Mouse (Mus musculus): ENCODE data around the gene Ldlr.
"Not testable (repeated sequence)": the region's sequence is repeated elsewhere in the genome, so short reads cannot be mapped to it uniquely, and the experiment has no call there.

Ldlr gene

DNA sequence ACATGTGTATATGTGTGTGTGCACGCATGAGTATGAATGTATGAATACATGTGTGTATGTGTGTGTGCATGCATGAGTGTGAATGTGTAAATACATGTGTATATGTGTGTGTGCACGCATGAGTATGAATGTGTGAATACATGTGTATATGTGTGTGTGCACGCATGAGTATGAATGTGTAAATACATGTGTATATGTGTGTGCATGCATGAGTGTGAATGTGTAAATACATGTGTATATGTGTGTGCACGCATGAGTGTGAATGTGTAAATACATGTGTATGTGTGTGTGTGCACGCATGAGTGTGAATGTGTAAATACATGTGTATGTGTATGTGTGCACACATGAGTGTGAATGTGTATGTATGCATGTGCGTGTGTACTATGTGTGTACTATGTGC lies 70.2 kb downstream of the Ldlr start:
- DNase-seq, result not testable (repeated sequence)

DNA sequence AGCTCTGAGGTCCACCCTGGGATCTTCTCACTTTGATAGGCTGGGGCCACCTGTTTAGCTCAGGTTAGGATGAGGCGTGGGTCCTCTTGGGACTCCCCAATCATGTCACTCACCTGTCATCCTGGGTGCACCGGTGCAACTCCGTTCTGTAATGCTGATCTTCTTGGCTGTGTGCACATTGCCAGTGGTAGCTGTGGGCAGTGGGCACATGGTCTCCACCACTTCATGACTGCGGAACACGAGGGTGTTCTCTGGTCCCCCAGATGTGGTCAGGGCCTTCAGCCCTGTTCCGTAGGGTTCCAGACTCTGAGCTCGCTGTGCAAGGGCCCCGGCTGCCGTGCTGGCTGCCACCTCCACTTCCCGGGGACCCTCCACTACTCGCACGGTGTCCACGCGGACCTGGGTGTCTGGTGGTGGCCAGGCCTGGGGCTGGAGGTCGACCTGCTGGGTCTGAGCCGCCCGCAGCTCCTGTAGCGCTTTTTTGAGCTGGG lies 71.1 kb downstream of the Ldlr start:
- no peak for DNase-seq

DNA sequence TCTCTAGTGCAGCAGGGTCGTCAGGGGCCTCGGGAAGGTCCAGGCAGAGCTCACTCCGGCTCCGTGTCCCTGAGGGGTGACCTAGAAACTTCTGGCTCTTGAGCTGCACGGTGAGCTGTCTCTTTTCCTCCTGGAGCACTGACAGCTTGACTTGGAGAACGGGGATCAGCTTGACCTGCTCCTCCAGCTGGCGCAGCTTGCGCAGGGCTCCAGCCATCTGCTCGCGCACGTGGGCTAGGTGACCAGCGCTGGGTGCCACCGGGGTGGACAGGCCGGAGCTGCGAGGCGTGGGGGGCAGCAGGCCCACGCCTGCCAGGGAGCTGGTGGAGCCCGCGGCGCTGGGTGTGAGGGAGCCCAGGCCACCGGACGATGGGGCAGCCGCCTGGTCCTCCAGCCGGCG lies 71.6 kb downstream of the Ldlr start:
- peak; percentile 79 for DNase-seq

DNA sequence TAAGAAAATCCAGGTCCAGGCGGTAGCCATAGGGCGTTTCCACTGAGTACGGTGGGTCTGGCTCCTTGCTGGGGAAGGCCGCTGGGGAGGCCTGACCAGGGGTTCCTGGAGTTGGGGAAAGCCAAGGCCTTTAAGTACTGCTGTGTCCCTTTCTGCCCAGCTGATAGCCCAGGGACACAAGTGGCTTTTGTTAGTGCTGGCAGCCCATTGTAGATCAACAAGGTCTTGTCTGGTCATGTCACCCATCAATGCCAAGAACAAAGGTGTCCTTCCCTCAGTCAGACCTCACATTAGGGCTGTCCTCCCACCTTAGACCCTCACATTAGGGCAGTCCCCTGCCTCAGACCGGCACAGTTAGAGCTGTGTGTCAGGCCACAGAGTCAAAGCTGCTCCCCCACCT lies 72.3 kb downstream of the Ldlr start:
- DNase-seq, result no peak

DNA sequence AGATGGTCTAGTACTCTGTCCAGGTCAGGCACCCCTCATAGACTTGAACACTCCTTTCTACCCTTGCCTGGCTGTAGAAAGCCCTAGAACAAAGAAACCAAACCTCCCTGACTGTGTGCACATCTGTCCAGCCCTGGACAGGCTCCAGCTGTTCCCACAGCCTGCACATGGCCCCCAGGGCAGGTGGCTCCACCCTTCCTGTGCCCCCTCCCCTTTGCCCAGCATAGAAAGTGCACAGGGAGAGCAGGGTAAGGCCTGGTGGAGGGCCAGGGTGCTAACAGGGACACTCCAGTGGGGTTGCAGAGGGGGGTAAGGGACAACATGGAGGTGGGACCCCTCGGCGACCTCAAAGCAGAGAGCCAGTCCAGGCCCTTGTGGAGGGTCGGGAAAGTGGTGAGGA lies 73.0 kb downstream of the Ldlr start:
- no peak for DNase-seq

DNA sequence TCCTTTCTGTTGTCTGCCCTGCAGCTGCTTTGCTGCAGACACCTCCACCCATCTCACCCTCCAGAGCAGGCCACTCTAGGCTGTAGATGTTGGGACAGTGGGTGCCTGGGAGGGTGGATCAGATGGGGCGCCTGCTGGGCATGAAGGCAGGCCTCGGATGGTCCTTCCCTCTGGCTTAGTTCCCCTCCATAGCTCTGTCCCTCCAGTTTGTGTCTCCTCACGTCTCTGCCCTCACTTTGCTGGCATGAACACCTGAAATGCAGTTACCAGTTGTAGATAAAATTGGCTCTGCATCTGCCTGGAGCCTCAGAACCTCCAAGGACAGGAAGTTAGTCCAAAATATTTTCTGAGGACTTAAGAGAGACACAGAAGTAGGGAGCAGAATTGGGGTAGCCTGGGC lies 73.6 kb downstream of the Ldlr start:
- DNase-seq, result no peak

DNA sequence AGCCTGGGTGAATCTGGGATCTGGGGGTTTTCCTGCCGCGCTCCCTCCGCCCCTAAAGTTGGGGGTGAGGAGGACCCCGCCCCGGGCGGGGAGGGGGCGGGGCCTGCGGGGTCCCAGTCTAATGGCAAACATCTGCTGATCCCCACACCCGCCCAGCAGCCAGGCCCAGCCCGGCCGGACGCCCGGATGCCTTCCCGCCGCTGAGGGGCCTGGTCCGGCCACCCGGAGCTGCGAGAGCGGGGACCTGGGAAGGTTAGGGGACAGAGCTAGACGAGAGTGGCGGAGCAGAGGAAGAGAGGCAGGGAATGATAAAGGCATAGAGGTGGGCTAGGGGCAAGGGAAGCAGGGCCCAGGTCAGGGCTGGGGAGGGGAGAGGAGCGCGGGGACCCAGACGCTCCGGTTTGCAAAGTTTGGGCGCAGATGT lies 74.7 kb downstream of the Ldlr start:
- DNase-seq, result peak; percentile 37

DNA sequence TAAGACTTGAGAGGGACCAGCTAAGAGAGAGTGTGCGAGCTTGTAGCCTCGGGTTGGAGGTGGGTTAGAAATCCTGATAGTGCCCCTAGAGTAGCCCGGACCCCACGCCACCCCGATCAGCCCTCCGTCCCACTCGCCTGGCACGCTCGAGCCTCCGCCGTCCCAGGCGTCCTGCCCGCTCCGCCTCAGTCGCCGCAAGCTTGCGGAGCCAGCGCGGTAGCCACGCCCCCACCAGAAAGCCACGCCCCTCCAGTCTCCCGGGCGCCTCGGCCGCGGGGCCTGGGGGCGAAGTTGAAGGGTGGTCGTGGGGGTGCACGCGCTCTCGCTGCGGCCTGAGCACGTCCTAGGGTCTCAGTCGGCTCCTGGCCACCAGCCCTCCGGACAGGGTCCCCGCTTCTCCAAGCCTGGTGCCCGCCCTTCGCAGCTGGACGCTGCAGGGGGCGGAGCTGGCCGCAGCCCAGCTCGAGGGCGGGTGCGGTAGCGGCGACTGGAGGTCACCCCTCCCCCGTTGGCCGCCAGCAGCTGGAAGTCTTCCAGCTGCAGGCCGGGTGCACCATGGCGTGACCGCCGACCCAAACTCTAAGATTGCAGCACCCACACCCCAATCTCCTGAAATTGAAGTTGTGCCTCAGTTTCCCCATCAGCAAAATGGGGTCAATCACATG lies 75.2 kb downstream of the Ldlr start, which contains the start of gene Kank2:
TSS of gene Kank2 (minus strand) at position 400 of the 665 bp plus-strand sequence.
- peak; percentile 76 for DNase-seq

DNA sequence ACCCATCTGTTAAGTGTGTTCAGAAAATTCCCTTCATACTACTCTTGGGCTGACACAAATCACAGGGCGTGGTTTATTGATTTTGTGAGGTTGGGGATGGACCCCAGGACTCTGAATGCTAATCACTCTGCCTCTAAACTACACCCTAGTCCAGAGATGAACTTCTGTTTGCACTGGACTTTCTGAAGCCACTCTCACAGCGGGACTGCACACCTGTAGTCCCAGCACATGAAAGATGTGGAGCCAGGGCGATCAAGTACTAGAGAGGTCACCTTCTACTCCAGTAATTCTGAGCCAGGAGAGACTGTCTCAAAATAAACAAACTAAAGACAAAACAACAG lies 75.7 kb downstream of the Ldlr start:
- no peak for DNase-seq
